Mouse (Mus musculus): ENCODE measurements at regions not wholly inside any gene's neighbourhood (a gene's known extent, or its start where the extent isn't known, plus 50 kb on each side); places are given as distances from the start of the nearest gene placed in this dataset.

GRCm38 (mm10) chr1:42025781-42026180 lies 669.8 kb upstream of the Pou3f3 start:
- no peak for TF ChIP-seq MYOG (IDR thresholded peaks at IDR 0.05; ENCODE audit: control insufficient read depth, extremely low read depth, insufficient read length)
- TF ChIP-seq MAX (IDR thresholded peaks at IDR 0.05): no peak

Measured in C2C12 (cell line).